Mouse (Mus musculus) midbrain, embryonic 14.5 days (tissue): ENCODE data around the gene Tspear. TPM values are rescaled to one million over a fixed set of nuclear protein-coding genes. Genes with fewer than 3 reads are reported as not detected.

Source experiments
- ATAC-seq: fragments of 200-750 bp; cut with Nextera tagmentation; 2 replicates; pipeline ENCODE4 v1.8.0; 2017; ENCODE audit warnings: moderate number of reproducible peaks, moderate library complexity; ENCODE audit not compliant: low FRiP score, low TSS enrichment
- DNase-seq: peaks from one replicate; pipeline ENCODE4 v3.0.0-alpha.2; 2015
- H3K27ac ChIP-seq: fragments of 300-500 bp; sonication (generic); replicated peaks from 2 replicates; pipeline ENCODE4 v1.5.1; 2014; ENCODE audit warnings: mild to moderate bottlenecking, low read depth, low read length, moderate library complexity
- H3K27me3 ChIP-seq: fragments of 300-500 bp; sonication (generic); 2 replicates; pipeline ENCODE4 v1.6.1; 2014; ENCODE audit warnings: low read length, control low read depth, mixed read lengths; ENCODE audit not compliant: control insufficient read depth, insufficient read depth
- H3K36me3 ChIP-seq: fragments of 300-500 bp; sonication (generic); 2 replicates; pipeline ENCODE4 v1.6.1; 2014; ENCODE audit warnings: low read length, control low read depth; ENCODE audit not compliant: control insufficient read depth, insufficient read depth
- H3K4me1 ChIP-seq: fragments of 300-500 bp; sonication (generic); 2 replicates; pipeline ENCODE4 v1.6.1; 2014; ENCODE audit warnings: mild to moderate bottlenecking, antibody characterized with exemption, low read length, control low read depth; ENCODE audit not compliant: control insufficient read depth, insufficient read depth
- H3K4me2 ChIP-seq: fragments of 300-500 bp; sonication (generic); 2 replicates; pipeline ENCODE4 v1.6.1; 2014; ENCODE audit warnings: mild to moderate bottlenecking, low read length, moderate library complexity
- H3K4me3 ChIP-seq: fragments of 300-500 bp; sonication (generic); replicated peaks from 2 replicates; pipeline ENCODE4 v1.5.1; 2014; ENCODE audit warnings: low read depth, low read length
- H3K9ac ChIP-seq: fragments of 300-500 bp; sonication (generic); replicated peaks from 2 replicates; pipeline ENCODE4 v1.6.1; 2014; ENCODE audit warnings: mild to moderate bottlenecking, low read length, moderate library complexity
- H3K9me3 ChIP-seq: fragments of 300-500 bp; sonication (generic); 2 replicates; pipeline ENCODE4 v1.6.1; 2016; ENCODE audit warnings: low read length, control low read depth, mixed read lengths; ENCODE audit not compliant: control insufficient read depth
- WGBS: fragments of 180-500 bp; shearing (Covaris S2); extraction: QIAGEN DNeasy Blood & Tissue Kit; methylation state at CpG from one replicate; pipeline ENCODE4 v1.1.7; 2014; 5-methylcytosine and 5-hydroxymethylcytosine counted together
- polyA plus RNA-seq: library from polyadenylated mRNA; unstranded; fragments of >200 nt; fragmentation: Nextera tagmentation; extraction: Ambion mirVana; gene quantifications from 2 replicates; pipeline ENCODE4 v1.2.1, GENCODE M21; 2014

Gene Tspear
- polyA plus RNA-seq, 1 experiment from 2014 or later = 0.88 TPM

GRCm38 (mm10) chr10:77882553-77882952 is 196.2 kb downstream of the Tspear start:
- 87% methylated on average over 5 of the region's 5 CpGs for WGBS
- no peak overlapping the region for H3K9ac ChIP-seq
- no peaks in the 10 kb centered on the region for H3K4me1 ChIP-seq
- H3K27me3 ChIP-seq = no peaks in the 10 kb centered on the region
- no peaks in the 10 kb centered on the region for H3K36me3 ChIP-seq
- H3K27ac ChIP-seq = no peak overlapping the region
- H3K4me3 ChIP-seq = no peak overlapping the region
- ATAC-seq (no peak), DNase-seq (no peak)
- H3K9me3 ChIP-seq = no peaks in the 10 kb centered on the region
- no peak overlapping the region for H3K4me2 ChIP-seq

GRCm38 (mm10) chr10:77886007-77886747 is 199.8 kb downstream of the Tspear start:
- H3K27me3 ChIP-seq = no peaks in the 10 kb centered on the region
- H3K9me3 ChIP-seq = no peaks in the 10 kb centered on the region
- no peak overlapping the region for H3K4me2 ChIP-seq
- no peak overlapping the region for H3K9ac ChIP-seq
- H3K36me3 ChIP-seq = no peaks in the 10 kb centered on the region
- H3K4me1 ChIP-seq = no peaks in the 10 kb centered on the region
- no peak overlapping the region for H3K4me3 ChIP-seq
- no peak for ATAC-seq
- DNase-seq = peak; percentile 34
- no peak overlapping the region for H3K27ac ChIP-seq
- 60% methylated on average over 12 of the region's 12 CpGs for WGBS

GRCm38 (mm10) chr10:77890987-77891565 is 204.7 kb downstream of the Tspear start:
- Histone ChIP-seq H3K4me2 (no peak overlapping the region), H3K36me3 (no peaks in the 10 kb centered on the region), H3K4me1 (no peaks in the 10 kb centered on the region), H3K27me3 (no peaks in the 10 kb centered on the region), H3K9ac (no peak overlapping the region), H3K9me3 (no peaks in the 10 kb centered on the region), H3K4me3 (no peak overlapping the region), H3K27ac (no peak overlapping the region)
- ATAC-seq = no peak
- WGBS = 87% methylated on average over 8 of the region's 8 CpGs
- no peak for DNase-seq

- Histone ChIP-seq H3K27me3 (no peaks in the 10 kb centered on the region), H3K9ac (no peak overlapping the region), H3K36me3 (no peaks in the 10 kb centered on the region), H3K4me1 (no peaks in the 10 kb centered on the region), H3K4me3 (no peak overlapping the region), H3K27ac (no peak overlapping the region), H3K9me3 (no peaks in the 10 kb centered on the region), H3K4me2 (no peak overlapping the region)
- peak; percentile 30 for DNase-seq
- 43% methylated on average over 5 of the region's 5 CpGs for WGBS
- ATAC-seq = no peak
These were observed 209.2 kb downstream of the Tspear start for GRCm38 (mm10) chr10:77895562-77895961.

GRCm38 (mm10) chr10:77900126-77900525 is 213.8 kb downstream of the Tspear start:
- Histone ChIP-seq H3K27me3 (no peaks in the 10 kb centered on the region), H3K27ac (no peak overlapping the region), H3K4me3 (no peak overlapping the region), H3K9ac (no peak overlapping the region), H3K9me3 (no peaks in the 10 kb centered on the region), H3K36me3 (no peaks in the 10 kb centered on the region), H3K4me2 (no peak overlapping the region), H3K4me1 (0 out of 2 replicates have a peak, but pooled peaks cover 4% of the 10 kb centered on the region)
- ATAC-seq = no peak
- 80% methylated on average over 7 of the region's 7 CpGs for WGBS
- no peak for DNase-seq

GRCm38 (mm10) chr10:77900903-77901818 is 214.8 kb downstream of the Tspear start:
- no peaks in the 10 kb centered on the region for H3K27me3 ChIP-seq
- no peaks in the 10 kb centered on the region for H3K9me3 ChIP-seq
- ATAC-seq (no peak), DNase-seq (no peak)
- 0 out of 2 replicates have a peak, but pooled peaks cover 4% of the 10 kb centered on the region for H3K4me1 ChIP-seq
- no peak overlapping the region for H3K27ac ChIP-seq
- H3K9ac ChIP-seq = peak overlapping the region; percentile 64; the same call in 1 of the 2 replicates
- H3K4me2 ChIP-seq = peak overlapping the region; percentile 73
- H3K4me3 ChIP-seq = peak overlapping the region; percentile 56
- H3K36me3 ChIP-seq = no peaks in the 10 kb centered on the region
- 84% methylated on average over 27 of the region's 27 CpGs for WGBS

GRCm38 (mm10) chr10:77901871-77902210 is 215.5 kb downstream of the Tspear start:
- H3K4me2 ChIP-seq = peak overlapping the region; percentile 73
- no peaks in the 10 kb centered on the region for H3K9me3 ChIP-seq
- under 1% methylated on average over 14 of the region's 14 CpGs for WGBS
- DNase-seq (no peak), ATAC-seq (peak; percentile 42)
- H3K36me3 ChIP-seq = no peaks in the 10 kb centered on the region
- peak overlapping the region; percentile 56 for H3K4me3 ChIP-seq
- peak overlapping the region; percentile 64 for H3K9ac ChIP-seq
- peak overlapping the region; percentile 56 for H3K27ac ChIP-seq
- H3K27me3 ChIP-seq = no peaks in the 10 kb centered on the region
- H3K4me1 ChIP-seq = 0 out of 2 replicates have a peak, but pooled peaks cover 4% of the 10 kb centered on the region

GRCm38 (mm10) chr10:77902211-77902893 is 216.0 kb downstream of the Tspear start, which contains the start of gene Lrrc3:
TSS of gene Lrrc3 (minus strand) at chr10:77902536.
- Histone ChIP-seq H3K4me3 (peak within 1 kb of the TSS; percentile 56), H3K4me1 (0 out of 2 replicates have a peak, but pooled peaks cover 4% of the 10 kb centered on the region), H3K4me2 (peak within 1 kb of the TSS; percentile 73), H3K9ac (peak within 1 kb of the TSS; percentile 64), H3K27me3 (no peaks in the 10 kb centered on the region), H3K9me3 (no peaks in the 10 kb centered on the region), H3K27ac (peak within 1 kb of the TSS; percentile 66), H3K36me3 (no peaks in the 10 kb centered on the region)
- ATAC-seq = peak; percentile 75
- under 1% methylated on average over 43 of the region's 46 CpGs for WGBS
- peak; percentile 82 for DNase-seq
